Mouse (Mus musculus) lung, postnatal 0 days (tissue): ENCODE measurements around the gene Armcx5.

Experiments
- CTCF ChIP-seq: IDR thresholded peaks from 2 replicates; pipeline ENCODE4 v1.5.1; 2016; ENCODE audit warnings: antibody characterized with exemption, mild to moderate bottlenecking
- EP300 ChIP-seq: IDR thresholded peaks from 2 replicates; pipeline ENCODE4 v1.6.1; 2016; ENCODE audit warnings: antibody characterized with exemption, mild to moderate bottlenecking, control low read depth

DNA sequence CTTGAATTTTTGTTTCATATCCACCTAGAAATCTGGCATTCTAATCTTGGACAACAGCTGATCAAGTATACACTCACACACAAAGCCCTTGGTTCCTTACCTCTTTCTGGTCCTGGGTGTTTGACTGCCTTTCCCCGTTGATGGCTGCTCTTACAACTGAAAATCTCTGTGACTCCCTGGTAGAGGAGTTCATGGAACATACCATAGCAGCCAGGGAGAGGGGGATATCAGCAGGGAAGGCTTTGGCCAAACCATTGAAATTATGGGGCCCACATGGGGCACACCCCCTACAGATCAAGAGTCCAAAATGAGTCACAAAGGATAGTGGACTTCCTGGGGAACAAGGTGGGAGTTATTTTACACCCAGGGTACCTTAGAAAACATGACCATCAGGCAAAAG, 48.9 kb upstream of the Armcx5 start, which contains the start of gene Tcp11x2:
- TF ChIP-seq CTCF = no peak
- no peak for TF ChIP-seq EP300
